Mouse (Mus musculus): Measurements from ENCODE around the gene Gpld1. TPM values are rescaled to one million over a fixed set of nuclear protein-coding genes. Genes with fewer than 3 reads are reported as not detected.
A peak's percentile ranks its signal among the peaks of the same experiment; 100 is the strongest.
"Not testable (repeated sequence)": the region's sequence is repeated elsewhere in the genome, so short reads cannot be mapped to it uniquely, and the experiment has no call there.

The Gpld1 gene
- polyA plus RNA-seq, 1 experiment, result 1.1 TPM

DNA sequence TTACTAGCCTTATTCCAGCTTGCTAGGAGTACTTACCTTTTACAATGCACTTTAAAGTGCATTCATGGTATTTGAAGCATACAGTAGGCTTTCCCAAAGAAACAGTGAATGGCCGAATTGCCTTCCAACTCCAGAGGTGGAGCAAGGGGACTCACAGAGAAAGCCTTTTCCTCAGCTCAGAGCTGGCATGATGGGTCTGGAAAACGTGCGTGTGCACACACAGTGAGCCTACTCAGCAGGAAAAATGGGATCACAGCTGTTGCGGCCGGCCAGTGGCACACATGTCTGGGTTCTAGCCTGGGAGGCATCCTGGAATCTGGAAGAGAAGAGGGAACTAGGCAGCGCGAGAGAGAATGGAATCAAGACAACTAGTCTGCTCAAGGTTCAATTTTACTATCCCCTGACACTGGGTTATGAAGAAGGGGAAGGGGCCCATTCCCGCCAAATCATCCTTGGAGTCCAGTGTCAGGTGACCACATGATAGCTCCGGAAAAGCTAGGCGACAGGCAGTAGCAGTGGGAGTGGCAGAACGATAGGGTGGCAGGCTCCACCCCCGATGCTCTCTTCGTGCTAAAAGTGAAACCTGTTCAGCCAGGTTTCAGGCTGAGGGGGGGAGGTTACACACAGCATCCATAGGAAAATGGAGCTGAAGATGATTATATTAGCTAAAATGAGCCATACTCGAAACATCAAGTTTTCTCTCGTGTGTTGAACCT, 22.3 kb downstream of the Gpld1 start:
- Histone ChIP-seq H3K4me3 (ENCODE audit: insufficient read depth, low read length) (peak overlapping the region; percentile 24), H3K27ac (ENCODE audit: insufficient read depth, low read length) (no peak overlapping the region), H3K4me1 (ENCODE audit: control insufficient read depth, insufficient read depth, low read length) (no peaks in the 10 kb centered on the region)
- TF ChIP-seq POLR2A (IDR thresholded peaks at IDR 0.05; ENCODE audit: low read depth, low read length), result no peak
- TF ChIP-seq CTCF (IDR thresholded peaks at IDR 0.05; ENCODE audit: borderline replicate concordance, insufficient read depth, low read length), result no peak

DNA sequence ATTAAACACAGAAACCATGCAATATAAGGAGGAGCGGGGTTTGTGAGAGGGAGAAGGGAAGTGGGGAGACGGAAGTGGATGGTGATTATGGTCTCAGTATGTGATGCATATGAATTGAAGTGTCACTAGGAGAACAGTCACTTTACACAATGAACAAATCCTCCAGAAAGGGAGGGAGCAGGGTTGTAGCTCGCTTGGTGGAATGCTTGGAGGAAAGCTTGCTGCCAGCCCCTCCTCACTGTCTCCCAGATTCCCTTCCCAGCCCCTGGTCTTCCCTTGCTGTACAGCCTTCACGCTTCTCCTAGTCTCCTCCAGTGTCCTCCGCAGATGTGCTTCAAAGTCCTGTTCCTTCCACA, 22.9 kb downstream of the Gpld1 start:
- Histone ChIP-seq H3K27ac (ENCODE audit: insufficient read depth, low read length) (no peak overlapping the region), H3K4me1 (ENCODE audit: control insufficient read depth, insufficient read depth, low read length) (no peaks in the 10 kb centered on the region), H3K4me3 (ENCODE audit: insufficient read depth, low read length) (peak overlapping the region; percentile 24)
- TF ChIP-seq POLR2A (IDR thresholded peaks at IDR 0.05; ENCODE audit: low read depth, low read length), result no peak
- TF ChIP-seq CTCF (IDR thresholded peaks at IDR 0.05; ENCODE audit: borderline replicate concordance, insufficient read depth, low read length), result no peak

GRCm38 (mm10) chr13:24971776-24972175, 28.8 kb downstream of the Gpld1 start:
- H3K27ac ChIP-seq (ENCODE audit: insufficient read depth, low read length); H3K4me1 ChIP-seq (ENCODE audit: control insufficient read depth, insufficient read depth, low read length); H3K4me3 ChIP-seq (ENCODE audit: insufficient read depth, low read length): not testable (repeated sequence)

DNA sequence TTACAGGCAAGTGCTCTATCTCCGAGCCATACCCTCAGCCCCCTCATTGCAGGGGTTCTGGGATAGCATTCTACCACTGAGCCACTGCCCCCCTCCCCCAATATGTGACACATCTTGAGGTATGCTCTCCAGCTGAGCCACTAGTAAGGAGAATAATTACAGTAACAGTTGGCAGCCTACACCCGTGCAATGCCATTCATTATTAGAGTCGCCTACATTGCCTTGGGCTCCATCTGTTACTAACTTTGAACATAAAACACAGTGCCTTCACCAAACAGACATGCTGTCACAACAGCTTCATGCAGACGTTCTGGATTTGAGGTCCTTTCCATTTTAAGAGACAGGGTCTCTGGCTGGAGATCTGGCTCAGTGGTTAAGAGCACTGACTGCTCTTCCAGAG, 33.4 kb downstream of the Gpld1 start:
- Histone ChIP-seq H3K4me1 (ENCODE audit: control insufficient read depth, insufficient read depth, low read length) (peaks cover 4% of the 10 kb centered on the region; the same call in 1 of the 2 replicates), H3K27ac (ENCODE audit: insufficient read depth, low read length) (no peak overlapping the region), H3K4me3 (ENCODE audit: insufficient read depth, low read length) (no peak overlapping the region)
- TF ChIP-seq CTCF (IDR thresholded peaks at IDR 0.05; ENCODE audit: borderline replicate concordance, insufficient read depth, low read length) (no peak), POLR2A (IDR thresholded peaks at IDR 0.05; ENCODE audit: low read depth, low read length) (no peak)

DNA sequence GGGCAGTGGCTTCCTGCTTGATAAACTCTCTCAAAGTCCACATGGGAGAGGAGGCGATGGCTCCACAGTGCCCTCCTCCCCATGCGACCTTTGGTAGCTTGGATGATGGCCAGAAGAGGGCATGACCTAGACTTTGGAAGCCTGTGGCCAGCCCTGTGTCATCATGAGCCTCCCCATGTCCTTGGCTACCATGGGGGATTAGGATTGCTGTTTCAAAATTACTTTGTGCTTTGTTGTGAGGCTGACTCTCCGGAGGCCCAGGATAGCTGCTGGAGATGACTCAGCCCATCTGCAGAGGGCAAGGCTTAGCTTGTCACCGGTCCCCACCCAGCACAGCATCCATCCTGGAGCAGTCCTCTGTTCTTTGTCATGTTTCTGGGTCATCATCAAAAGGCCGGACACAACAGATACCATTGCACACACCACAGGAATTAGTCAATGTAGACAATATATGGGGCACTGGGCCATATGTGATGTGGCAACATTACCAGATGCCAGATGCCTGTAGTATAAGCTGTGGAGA, 34.9 kb downstream of the Gpld1 start:
- Histone ChIP-seq H3K4me3 (ENCODE audit: insufficient read depth, low read length) (no peak overlapping the region), H3K4me1 (ENCODE audit: control insufficient read depth, insufficient read depth, low read length) (peaks cover 4% of the 10 kb centered on the region; the same call in 1 of the 2 replicates), H3K27ac (ENCODE audit: insufficient read depth, low read length) (no peak overlapping the region)
- TF ChIP-seq CTCF (IDR thresholded peaks at IDR 0.05; ENCODE audit: borderline replicate concordance, insufficient read depth, low read length) (no peak), POLR2A (IDR thresholded peaks at IDR 0.05; ENCODE audit: low read depth, low read length) (no peak)

DNA sequence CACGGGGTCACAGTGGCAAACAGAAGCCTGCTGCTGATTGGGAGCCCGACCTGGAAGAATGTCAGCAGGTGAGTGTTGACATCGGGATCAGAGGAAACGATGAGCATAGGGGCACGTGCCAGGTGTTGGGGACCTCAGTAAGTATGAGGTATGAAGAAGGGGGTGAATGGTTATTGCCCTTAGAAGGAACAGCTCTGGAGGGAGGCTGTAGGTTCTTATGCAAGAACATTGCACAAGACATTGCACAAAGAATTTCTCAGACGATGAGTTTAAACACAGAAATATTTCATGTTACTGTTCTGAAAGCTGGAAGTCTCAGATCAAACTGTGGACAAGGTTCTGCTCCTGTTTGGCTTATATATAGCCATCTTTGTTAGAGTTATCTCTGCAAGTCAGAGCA, 38.1 kb downstream of the Gpld1 start:
- peaks cover 4% of the 10 kb centered on the region; the same call in 1 of the 2 replicates for H3K4me1 ChIP-seq (ENCODE audit: control insufficient read depth, insufficient read depth, low read length)
- H3K4me3 ChIP-seq (ENCODE audit: insufficient read depth, low read length), result no peak overlapping the region
- TF ChIP-seq POLR2A (IDR thresholded peaks at IDR 0.05; ENCODE audit: low read depth, low read length) (no peak), CTCF (IDR thresholded peaks at IDR 0.05; ENCODE audit: borderline replicate concordance, insufficient read depth, low read length) (no peak)
- no peak overlapping the region for H3K27ac ChIP-seq (ENCODE audit: insufficient read depth, low read length)

DNA sequence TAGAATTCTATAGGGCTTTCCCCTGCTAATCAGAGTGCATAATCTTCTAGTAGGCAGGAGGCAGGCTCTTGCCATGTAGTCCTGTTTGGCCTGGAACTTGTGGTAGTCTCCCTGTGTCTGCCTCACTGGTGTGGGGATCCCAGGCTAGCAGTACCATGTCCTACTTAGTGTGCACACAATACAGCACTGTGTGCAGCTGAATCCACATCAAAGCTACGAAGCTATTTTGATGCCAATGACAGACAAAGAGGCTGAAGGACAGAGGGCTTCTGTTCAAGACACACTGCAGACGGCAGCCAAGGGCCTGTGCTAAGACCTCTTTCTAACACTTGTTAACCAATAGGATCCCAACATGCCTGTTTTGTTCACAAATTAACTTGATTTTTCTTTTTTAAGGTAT, 42.5 kb downstream of the Gpld1 start:
- H3K4me3 ChIP-seq (ENCODE audit: insufficient read depth, low read length), result no peak overlapping the region
- no peaks in the 10 kb centered on the region for H3K4me1 ChIP-seq (ENCODE audit: control insufficient read depth, insufficient read depth, low read length)
- H3K27ac ChIP-seq (ENCODE audit: insufficient read depth, low read length), result no peak overlapping the region
- no peak for TF ChIP-seq CTCF (IDR thresholded peaks at IDR 0.05; ENCODE audit: borderline replicate concordance, insufficient read depth, low read length)
- TF ChIP-seq POLR2A (IDR thresholded peaks at IDR 0.05; ENCODE audit: low read depth, low read length), result no peak

DNA sequence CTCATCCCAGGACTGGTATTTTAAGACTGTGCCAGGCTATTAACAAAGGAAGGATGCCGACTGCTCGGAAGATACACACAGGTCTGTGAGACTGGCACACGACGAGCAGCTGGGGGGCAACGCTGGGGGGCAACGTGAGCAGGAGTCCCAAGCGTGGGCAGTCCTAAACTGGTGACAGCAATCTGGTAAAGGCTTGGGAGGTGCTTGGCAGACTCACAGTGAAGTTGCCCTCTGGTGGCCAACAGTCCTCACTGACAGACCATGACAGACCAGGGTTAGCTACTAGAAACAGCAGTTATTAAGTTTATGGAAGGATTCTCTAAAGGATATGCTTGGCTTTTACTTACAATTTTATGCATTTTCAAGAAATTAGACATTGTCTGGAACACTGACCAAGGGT, 45.4 kb downstream of the Gpld1 start:
- no peak overlapping the region for H3K27ac ChIP-seq (ENCODE audit: insufficient read depth, low read length)
- TF ChIP-seq POLR2A (IDR thresholded peaks at IDR 0.05; ENCODE audit: low read depth, low read length) (no peak), CTCF (IDR thresholded peaks at IDR 0.05; ENCODE audit: borderline replicate concordance, insufficient read depth, low read length) (peak; percentile 80; the same call in 1 of the 2 replicates)
- H3K4me1 ChIP-seq (ENCODE audit: control insufficient read depth, insufficient read depth, low read length), result no peaks in the 10 kb centered on the region
- no peak overlapping the region for H3K4me3 ChIP-seq (ENCODE audit: insufficient read depth, low read length)

DNA sequence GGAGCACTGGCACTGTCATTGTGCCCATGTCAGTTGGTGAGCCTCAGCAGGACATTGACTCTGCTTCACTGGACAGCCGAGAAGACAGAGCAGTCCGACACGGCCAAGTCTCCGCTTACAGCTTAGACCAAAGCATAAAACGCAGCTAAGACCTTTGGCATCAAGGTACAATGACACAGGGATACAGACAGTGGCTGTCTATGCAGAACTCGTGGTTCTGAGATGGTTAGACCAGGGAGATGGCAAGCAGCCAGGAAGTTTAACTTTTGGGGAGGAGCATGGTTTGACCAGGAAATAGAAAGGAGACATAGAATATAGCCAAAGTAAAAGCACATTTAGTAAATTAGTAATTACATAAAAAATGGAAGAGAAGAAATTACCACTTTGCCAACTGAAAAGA, 46.1 kb downstream of the Gpld1 start:
- TF ChIP-seq POLR2A (IDR thresholded peaks at IDR 0.05; ENCODE audit: low read depth, low read length) (no peak), CTCF (IDR thresholded peaks at IDR 0.05; ENCODE audit: borderline replicate concordance, insufficient read depth, low read length) (no peak)
- Histone ChIP-seq H3K27ac (ENCODE audit: insufficient read depth, low read length) (no peak overlapping the region), H3K4me1 (ENCODE audit: control insufficient read depth, insufficient read depth, low read length) (no peaks in the 10 kb centered on the region), H3K4me3 (ENCODE audit: insufficient read depth, low read length) (no peak overlapping the region)

DNA sequence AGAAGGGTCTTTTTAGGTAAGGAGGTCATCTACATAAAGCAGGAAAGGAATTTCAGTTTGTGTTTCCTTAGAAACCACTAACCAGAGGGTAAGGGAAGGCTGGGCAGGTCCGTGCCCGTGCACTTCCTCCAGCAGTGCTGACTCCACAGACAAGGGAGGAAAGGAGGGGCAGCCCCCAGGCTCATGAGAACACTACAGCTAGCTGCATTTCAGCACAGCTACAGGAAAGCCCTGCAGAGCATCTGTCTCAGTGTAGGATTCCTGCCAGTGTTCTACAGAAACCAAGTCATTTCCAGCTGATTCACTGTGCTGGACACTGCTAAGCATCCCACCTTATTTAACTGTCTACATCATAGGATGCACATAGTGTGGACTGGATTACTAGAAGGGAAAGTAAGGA, 50.2 kb downstream of the Gpld1 start:
- TF ChIP-seq POLR2A (IDR thresholded peaks at IDR 0.05; ENCODE audit: low read depth, low read length), result no peak
- TF ChIP-seq CTCF (IDR thresholded peaks at IDR 0.05; ENCODE audit: borderline replicate concordance, insufficient read depth, low read length), result no peak
- H3K4me1 ChIP-seq (ENCODE audit: control insufficient read depth, insufficient read depth, low read length), result no peaks in the 10 kb centered on the region
- H3K4me3 ChIP-seq (ENCODE audit: insufficient read depth, low read length), result no peak overlapping the region
- no peak overlapping the region for H3K27ac ChIP-seq (ENCODE audit: insufficient read depth, low read length)
